Mouse (Mus musculus) hindbrain, embryonic 14.5 days (tissue): ENCODE data around the gene Prdm1. TPM values are rescaled to one million over a fixed set of nuclear protein-coding genes. Genes with fewer than 3 reads are reported as not detected.
A peak's percentile ranks its signal among the peaks of the same experiment; 100 is the strongest.

Source experiments
- ATAC-seq: fragments of 200-750 bp; cut with Nextera tagmentation; 2 replicates; pipeline ENCODE4 v1.8.0; 2017; ENCODE audit warnings: moderate number of reproducible peaks, mild to moderate bottlenecking, moderate TSS enrichment, moderate library complexity; ENCODE audit not compliant: low FRiP score
- DNase-seq: peaks from one replicate; pipeline ENCODE4 v3.0.0-alpha.2; 2015; ENCODE audit warnings: low spot score
- H3K27ac ChIP-seq: fragments of 300-500 bp; sonication (generic); 2 replicates; pipeline ENCODE4 v1.5.1; 2014; ENCODE audit warnings: mild to moderate bottlenecking, moderate library complexity
- H3K27me3 ChIP-seq: fragments of 300-500 bp; sonication (generic); 2 replicates; pipeline ENCODE4 v1.6.1; 2014; ENCODE audit warnings: mild to moderate bottlenecking, low read length, mixed read lengths; ENCODE audit not compliant: control insufficient read depth, insufficient read depth
- H3K36me3 ChIP-seq: fragments of 300-500 bp; sonication (generic); replicated peaks from 2 replicates; pipeline ENCODE4 v1.6.1; 2014; ENCODE audit not compliant: control insufficient read depth, insufficient read depth
- H3K4me1 ChIP-seq: fragments of 300-500 bp; sonication (generic); replicated peaks from 2 replicates; pipeline ENCODE4 v1.6.1; 2014; ENCODE audit warnings: antibody characterized with exemption, low read length, mixed read lengths; ENCODE audit not compliant: control insufficient read depth, insufficient read depth
- H3K4me2 ChIP-seq: fragments of 300-500 bp; sonication (generic); replicated peaks from 2 replicates; pipeline ENCODE4 v1.6.1; 2014; ENCODE audit warnings: mild to moderate bottlenecking, moderate library complexity
- H3K4me3 ChIP-seq: fragments of 300-500 bp; sonication (generic); replicated peaks from 2 replicates; pipeline ENCODE4 v1.5.1; 2014; ENCODE audit warnings: mild to moderate bottlenecking, low read length
- H3K9ac ChIP-seq: fragments of 300-500 bp; sonication (generic); 2 replicates; pipeline ENCODE4 v1.6.1; 2014
- H3K9me3 ChIP-seq: fragments of 300-500 bp; sonication (generic); 2 replicates; pipeline ENCODE4 v1.6.1; 2016; ENCODE audit warnings: low read length; ENCODE audit not compliant: control insufficient read depth
- WGBS: fragments of 180-500 bp; shearing (Covaris S2); extraction: QIAGEN DNeasy Blood & Tissue Kit; methylation state at CpG from one replicate; pipeline ENCODE4 v1.1.7; 2014; 5-methylcytosine and 5-hydroxymethylcytosine counted together
- polyA plus RNA-seq: library from polyadenylated mRNA; unstranded; fragments of >200 nt; fragmentation: Nextera tagmentation; extraction: Ambion mirVana; gene quantifications from 2 replicates; pipeline ENCODE4 v1.2.1, GENCODE M21; 2014

The Prdm1 gene
- polyA plus RNA-seq, 1 experiment from 2014 or later = 0.86 TPM

DNA sequence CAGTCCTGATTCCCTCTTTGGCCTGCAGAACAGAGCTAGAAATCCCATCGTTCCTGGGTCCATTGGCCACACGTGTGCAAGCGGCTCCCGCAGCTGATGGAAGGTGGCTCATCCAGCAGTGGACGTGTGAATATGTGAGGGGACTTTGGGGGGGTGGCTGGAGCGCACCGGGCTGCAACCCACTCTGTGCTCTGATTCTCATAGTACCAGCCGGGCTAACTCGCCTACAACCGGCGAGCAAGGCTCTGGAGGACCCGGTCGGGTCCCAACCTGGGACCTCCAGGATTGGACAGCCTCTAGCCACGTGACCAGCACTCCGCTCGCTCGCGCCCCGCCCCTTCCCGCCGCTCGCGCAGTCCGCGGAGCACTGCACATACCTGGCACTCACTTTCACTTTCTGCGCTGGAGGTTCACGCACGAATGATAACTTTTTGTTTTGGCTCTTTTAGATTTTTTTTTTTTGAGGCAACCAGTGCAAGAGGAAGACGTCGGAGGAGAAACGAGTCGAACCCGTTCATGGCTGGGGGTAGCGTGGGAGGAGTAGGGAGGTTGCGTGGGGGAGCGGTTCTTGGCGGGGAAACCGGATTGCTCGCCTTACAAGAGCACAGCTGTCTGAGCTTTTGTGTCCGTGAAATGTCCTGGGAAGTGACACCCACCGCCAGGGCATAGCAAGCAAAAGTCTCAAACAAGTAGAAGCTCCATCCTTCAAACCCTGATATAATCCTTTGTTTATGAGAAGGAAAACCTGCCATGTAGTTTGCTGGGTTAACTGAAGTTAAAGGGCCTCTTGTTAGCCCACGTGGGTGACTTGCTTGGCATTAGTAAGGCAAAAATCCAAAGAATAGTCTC lies 1.1 kb upstream of the Prdm1 start:
- WGBS = under 1% methylated on average over 42 of the region's 42 CpGs
- Histone ChIP-seq H3K4me1 (peaks cover 6% of the 10 kb centered on the region; the same call in 1 of the 2 replicates), H3K9ac (peak overlapping the region; percentile 40), H3K4me3 (peak overlapping the region; percentile 48), H3K27ac (no peak overlapping the region), H3K4me2 (peak overlapping the region; percentile 72), H3K27me3 (peaks cover 63% of the 10 kb centered on the region), H3K9me3 (no peaks in the 10 kb centered on the region), H3K36me3 (no peaks in the 10 kb centered on the region)
- peak; percentile 99 for ATAC-seq
- DNase-seq = peak; percentile 80

DNA sequence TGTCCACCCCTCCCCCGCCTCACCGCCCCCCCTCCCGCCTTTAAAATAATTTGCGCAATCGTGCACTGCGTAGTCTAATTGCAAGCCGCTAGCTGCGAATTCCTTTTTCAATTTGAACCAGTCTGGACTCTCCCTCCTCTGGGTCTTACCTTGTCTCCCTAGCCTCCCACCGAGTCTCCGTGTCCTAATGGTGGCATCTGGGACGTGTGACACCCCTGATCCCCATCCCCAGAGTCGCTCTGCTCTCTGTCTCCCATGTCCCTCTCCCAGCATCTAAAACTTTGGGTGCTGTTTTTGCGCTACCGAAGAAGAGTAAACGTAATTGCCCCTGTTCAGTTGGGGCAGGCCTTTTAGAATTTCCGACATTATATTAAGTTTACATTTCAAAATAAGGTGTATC lies 650 bp downstream of the Prdm1 start:
- WGBS = 1% methylated on average over 16 of the region's 16 CpGs
- peaks cover 6% of the 10 kb centered on the region; the same call in 1 of the 2 replicates for H3K4me1 ChIP-seq
- H3K4me3 ChIP-seq = peak overlapping the region; percentile 16
- H3K9me3 ChIP-seq = no peaks in the 10 kb centered on the region
- H3K27ac ChIP-seq = no peak overlapping the region
- DNase-seq = no peak
- H3K36me3 ChIP-seq = no peaks in the 10 kb centered on the region
- H3K9ac ChIP-seq = no peak overlapping the region
- peak overlapping the region; percentile 45 for H3K4me2 ChIP-seq
- H3K27me3 ChIP-seq = peaks cover 69% of the 10 kb centered on the region
- no peak for ATAC-seq

DNA sequence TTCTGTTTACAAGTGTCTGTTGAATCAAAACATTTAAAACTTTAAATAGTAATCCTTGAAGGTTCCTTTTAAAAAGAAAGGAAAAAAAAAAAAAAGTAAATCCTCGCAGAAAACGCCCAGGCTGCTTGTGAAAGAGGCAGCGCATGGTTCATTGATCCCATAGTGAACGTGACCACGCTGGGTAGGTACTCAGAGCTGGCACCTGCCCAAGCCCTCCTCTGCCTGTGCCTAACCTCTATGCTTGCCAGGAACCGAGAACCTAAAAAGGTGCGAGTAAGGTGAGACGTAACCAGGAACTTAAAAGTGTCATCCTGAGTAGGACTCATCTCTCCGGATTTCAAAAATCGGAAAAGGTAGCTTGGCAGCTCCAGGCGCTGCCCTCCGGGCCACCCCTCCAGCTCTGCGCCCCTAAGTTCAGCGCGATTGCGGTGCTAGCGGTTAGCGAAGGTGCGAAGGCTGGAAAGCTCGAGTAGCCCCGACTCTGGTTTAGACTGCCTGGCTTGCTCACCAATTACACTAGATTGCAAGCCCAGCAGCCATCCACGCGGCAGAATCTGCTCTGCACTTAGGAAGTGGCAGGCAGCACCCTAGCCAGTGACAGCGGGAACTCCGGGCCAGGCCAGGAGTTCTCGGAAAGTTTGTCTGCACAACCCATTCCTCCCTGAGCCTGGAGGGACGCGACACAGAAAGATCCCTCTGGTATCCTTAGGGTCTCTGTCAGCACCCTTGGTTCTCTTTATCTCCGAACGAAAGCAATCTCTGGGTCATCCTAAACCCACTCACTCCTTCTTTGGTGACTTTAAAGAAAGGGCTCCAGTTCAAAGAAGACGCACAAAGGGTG lies 1.3 kb downstream of the Prdm1 start:
- Histone ChIP-seq H3K4me1 (peaks cover 6% of the 10 kb centered on the region; the same call in 1 of the 2 replicates), H3K9ac (no peak overlapping the region), H3K36me3 (no peaks in the 10 kb centered on the region), H3K4me3 (peak overlapping the region; percentile 16), H3K27me3 (peaks cover 69% of the 10 kb centered on the region), H3K27ac (no peak overlapping the region), H3K9me3 (no peaks in the 10 kb centered on the region), H3K4me2 (peak overlapping the region; percentile 45)
- DNase-seq (peak; percentile 39), ATAC-seq (no peak)
- under 1% methylated on average over 31 of the region's 31 CpGs for WGBS

DNA sequence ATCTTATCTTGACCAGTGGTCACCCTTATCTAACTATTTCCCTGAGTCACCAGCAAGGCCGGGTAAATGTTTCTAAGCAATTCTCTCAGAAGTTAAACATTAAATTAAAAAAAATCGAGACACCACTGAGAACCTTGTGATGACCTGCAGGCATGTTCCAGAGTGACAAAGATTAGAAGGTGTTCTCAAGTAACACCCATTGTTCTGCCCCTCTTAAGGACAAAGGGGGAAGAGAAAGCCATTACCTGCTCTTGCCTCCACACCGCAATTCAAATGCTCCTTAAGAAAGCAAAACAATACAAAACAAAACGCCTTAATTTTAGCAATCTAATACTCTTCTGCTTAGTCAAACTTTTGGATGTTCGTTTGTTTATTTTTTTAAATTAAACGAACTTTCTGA lies 8.1 kb downstream of the Prdm1 start:
- peaks cover 14% of the 10 kb centered on the region for H3K27me3 ChIP-seq
- ATAC-seq = no peak
- no peak for DNase-seq
- no peaks in the 10 kb centered on the region for H3K9me3 ChIP-seq
- H3K27ac ChIP-seq = no peak overlapping the region
- no peaks in the 10 kb centered on the region for H3K36me3 ChIP-seq
- no peak overlapping the region for H3K9ac ChIP-seq
- H3K4me2 ChIP-seq = no peak overlapping the region
- H3K4me1 ChIP-seq = no peaks in the 10 kb centered on the region
- H3K4me3 ChIP-seq = no peak overlapping the region
- 30% methylated on average over 6 of the region's 6 CpGs for WGBS

DNA sequence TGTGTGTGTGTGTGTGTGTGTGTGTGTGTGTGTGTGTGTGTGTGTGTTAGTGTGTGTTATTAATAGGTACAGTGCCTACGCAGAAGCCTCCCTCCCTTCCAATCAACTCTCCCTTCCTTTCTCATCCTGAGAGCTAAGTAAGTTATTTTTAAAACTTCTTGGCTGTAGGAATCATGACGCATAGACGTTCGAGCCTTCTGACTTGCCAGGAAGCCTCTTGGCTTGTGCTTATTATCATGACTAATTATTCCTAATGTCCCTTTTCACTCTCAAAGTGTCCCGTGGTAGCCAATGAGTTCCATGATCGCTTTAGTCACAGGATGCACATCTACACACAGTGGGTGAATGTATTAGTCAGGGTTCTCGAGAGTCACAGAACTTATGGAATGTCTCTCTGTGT lies 9.7 kb downstream of the Prdm1 start:
- Histone ChIP-seq H3K36me3 (no peaks in the 10 kb centered on the region), H3K4me2 (no peak overlapping the region), H3K4me1 (no peaks in the 10 kb centered on the region), H3K27me3 (no peaks in the 10 kb centered on the region), H3K27ac (no peak overlapping the region), H3K9ac (no peak overlapping the region), H3K4me3 (no peak overlapping the region), H3K9me3 (no peaks in the 10 kb centered on the region)
- 76% methylated on average over 7 of the region's 7 CpGs for WGBS
- ATAC-seq (no peak), DNase-seq (no peak)

DNA sequence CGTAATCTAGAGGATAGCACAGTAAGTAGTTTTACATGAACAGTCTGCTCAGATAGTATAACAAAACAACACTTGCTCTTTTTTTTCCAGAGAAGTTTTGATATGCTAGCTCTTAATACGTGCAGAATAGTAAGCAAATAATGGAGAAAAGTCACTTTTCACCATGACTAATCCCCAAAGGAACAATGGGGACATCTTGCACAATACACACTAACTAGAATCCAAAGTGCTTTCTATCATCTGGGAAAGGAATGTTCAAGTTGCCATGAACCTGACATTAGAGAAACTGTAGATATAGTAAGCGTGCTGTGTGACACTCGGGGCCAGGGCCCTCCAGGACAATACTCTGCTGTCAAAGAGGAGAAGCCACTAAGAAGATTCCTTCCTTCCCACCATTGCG lies 15.2 kb downstream of the Prdm1 start:
- DNase-seq = no peak
- H3K9me3 ChIP-seq = no peaks in the 10 kb centered on the region
- no peak for ATAC-seq

DNA sequence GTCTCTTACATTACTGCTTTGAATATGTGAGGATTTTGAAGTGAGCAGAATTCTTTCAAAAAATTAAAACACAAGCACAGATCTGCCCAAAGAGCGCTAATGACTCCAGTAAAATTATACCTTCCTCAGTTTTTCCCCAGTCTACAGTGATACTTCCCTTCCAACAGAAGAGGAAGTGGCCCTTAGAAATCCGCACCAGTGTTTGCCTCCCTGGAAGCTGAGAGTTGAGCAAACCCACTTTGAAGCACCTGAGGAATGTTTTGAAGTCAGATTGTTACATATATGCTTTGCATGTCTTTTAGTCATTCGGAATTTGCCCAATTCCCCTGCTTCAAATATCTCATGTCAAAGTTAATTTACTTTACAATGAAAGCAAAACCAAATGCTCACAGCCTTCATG lies 17.3 kb downstream of the Prdm1 start:
- H3K4me1 ChIP-seq = no peaks in the 10 kb centered on the region
- no peak overlapping the region for H3K27ac ChIP-seq
- no peaks in the 10 kb centered on the region for H3K36me3 ChIP-seq
- WGBS = 92% methylated on average over 3 of the region's 3 CpGs
- H3K27me3 ChIP-seq = no peaks in the 10 kb centered on the region
- no peak for ATAC-seq
- no peak overlapping the region for H3K9ac ChIP-seq
- H3K4me2 ChIP-seq = no peak overlapping the region
- DNase-seq = no peak
- no peak overlapping the region for H3K4me3 ChIP-seq
- no peaks in the 10 kb centered on the region for H3K9me3 ChIP-seq

More for the DNA sequence above, 15.2 kb downstream of the Prdm1 start:
- Histone ChIP-seq H3K27ac (no peak overlapping the region), H3K4me1 (no peaks in the 10 kb centered on the region), H3K4me3 (no peak overlapping the region), H3K36me3 (no peaks in the 10 kb centered on the region), H3K9ac (no peak overlapping the region), H3K4me2 (no peak overlapping the region), H3K27me3 (no peaks in the 10 kb centered on the region)
- 76% methylated on average over 5 of the region's 5 CpGs for WGBS

DNA sequence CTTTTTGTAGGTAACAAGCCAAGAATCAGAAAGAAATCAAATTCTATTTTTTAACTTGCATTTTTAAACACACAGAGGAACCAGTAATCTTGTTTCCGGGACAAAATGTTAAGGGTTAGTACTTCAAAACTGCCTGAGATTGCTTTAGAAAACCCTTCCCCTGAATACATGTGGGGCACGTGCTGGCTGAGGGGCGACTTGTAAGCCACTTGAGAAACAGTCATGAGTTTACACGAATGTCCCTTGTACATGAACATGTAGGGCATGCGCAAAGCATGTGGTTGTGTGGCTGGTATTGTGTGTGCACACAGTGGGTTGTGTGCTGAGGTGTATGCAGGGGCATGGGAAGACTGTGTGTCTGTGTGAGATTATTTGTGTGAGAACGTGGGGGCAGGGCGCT lies 19.7 kb downstream of the Prdm1 start:
- no peak overlapping the region for H3K9ac ChIP-seq
- no peak overlapping the region for H3K4me2 ChIP-seq
- no peaks in the 10 kb centered on the region for H3K36me3 ChIP-seq
- H3K9me3 ChIP-seq = no peaks in the 10 kb centered on the region
- no peaks in the 10 kb centered on the region for H3K27me3 ChIP-seq
- no peaks in the 10 kb centered on the region for H3K4me1 ChIP-seq
- DNase-seq (no peak), ATAC-seq (no peak)
- WGBS = 93% methylated on average over 7 of the region's 7 CpGs
- no peak overlapping the region for H3K4me3 ChIP-seq
- no peak overlapping the region for H3K27ac ChIP-seq

DNA sequence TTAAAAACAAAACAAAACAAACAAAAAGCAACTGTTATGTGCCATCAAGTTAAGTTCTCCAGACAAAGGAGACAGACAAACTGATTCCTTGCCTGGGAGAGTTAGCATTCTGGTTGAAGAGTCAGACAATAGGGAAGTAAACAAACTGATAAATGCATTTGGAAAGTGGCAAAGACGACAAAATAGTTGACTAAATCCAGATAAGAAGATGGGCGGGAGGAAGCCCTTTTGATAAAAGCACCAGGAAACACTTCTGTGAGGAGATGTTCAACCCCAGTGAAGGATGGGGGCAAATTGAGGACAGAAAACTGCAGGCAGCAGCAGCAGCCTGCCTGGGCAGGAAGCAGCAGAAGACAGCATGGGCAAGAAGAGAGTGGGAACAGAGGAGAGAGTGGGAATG lies 20.3 kb downstream of the Prdm1 start:
- Histone ChIP-seq H3K9me3 (no peaks in the 10 kb centered on the region), H3K9ac (no peak overlapping the region), H3K27ac (no peak overlapping the region), H3K36me3 (no peaks in the 10 kb centered on the region), H3K27me3 (no peaks in the 10 kb centered on the region), H3K4me1 (no peaks in the 10 kb centered on the region), H3K4me3 (no peak overlapping the region), H3K4me2 (no peak overlapping the region)
- DNase-seq (no peak), ATAC-seq (no peak)
- 36% methylated on average over 2 of the region's 2 CpGs for WGBS
